Mouse (Mus musculus): ENCODE measurements at regions not wholly inside any gene's neighbourhood (a gene's known extent, or its start where the extent isn't known, plus 50 kb on each side); places are given as distances from the start of the nearest gene placed in this dataset.

GRCm38 (mm10) chr6:91573487-91573886 lies 57.8 kb downstream of the Lsm3 start:
- no peak for DNase-seq (ENCODE audit: low spot score)

DNA sequence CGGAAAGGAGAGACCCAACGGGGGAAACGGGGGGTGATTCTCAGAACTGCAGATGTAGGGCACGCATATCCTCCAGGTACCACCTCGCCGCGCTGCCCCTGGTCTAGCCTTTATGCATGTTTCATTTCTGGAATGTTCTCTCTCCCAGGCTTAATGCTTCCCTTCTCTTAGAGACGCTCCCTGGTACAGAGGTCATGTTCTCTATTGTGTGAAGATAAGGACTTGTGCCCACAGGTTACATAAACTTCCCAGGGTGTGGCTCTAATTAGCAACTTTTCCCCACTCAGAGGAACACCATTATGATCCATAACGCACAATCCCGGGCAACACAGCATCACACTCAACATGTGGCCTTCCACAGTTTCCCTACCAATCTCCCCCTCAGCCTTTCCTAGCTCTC lies 58.7 kb downstream of the Lsm3 start:
- no peak for DNase-seq (ENCODE audit: low spot score)

GRCm38 (mm10) chr6:91575662-91576364 lies 60.1 kb downstream of the Lsm3 start:
- peak; percentile 65 for DNase-seq (ENCODE audit: low spot score)

DNA sequence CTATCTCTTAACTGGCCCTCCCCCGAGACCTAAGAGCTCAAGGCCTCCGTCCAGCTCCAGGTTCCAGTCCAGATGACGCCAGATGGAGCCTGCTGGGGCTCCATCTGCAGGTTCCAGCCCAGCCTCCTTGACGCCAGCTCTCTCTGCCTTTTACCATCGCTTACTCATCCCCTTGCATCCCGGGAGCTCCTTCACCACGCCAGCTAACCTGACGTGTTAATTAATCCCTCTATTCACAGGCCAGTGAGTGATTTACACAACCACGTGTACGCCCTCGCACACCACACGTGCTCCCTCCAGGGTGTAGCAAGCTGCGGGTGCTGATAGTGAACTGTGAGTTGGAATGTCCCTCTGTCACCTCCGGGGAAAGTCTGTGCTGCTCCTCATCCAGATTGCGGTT lies 61.2 kb downstream of the Lsm3 start:
- DNase-seq (ENCODE audit: low spot score) = peak; percentile 30

- no peak for DNase-seq (ENCODE audit: low spot score)
These were observed 63.9 kb downstream of the Lsm3 start for GRCm38 (mm10) chr6:91579666-91580065.

- DNase-seq (ENCODE audit: low spot score) = no peak
These were observed 64.9 kb downstream of the Lsm3 start for GRCm38 (mm10) chr6:91580607-91581006.

DNA sequence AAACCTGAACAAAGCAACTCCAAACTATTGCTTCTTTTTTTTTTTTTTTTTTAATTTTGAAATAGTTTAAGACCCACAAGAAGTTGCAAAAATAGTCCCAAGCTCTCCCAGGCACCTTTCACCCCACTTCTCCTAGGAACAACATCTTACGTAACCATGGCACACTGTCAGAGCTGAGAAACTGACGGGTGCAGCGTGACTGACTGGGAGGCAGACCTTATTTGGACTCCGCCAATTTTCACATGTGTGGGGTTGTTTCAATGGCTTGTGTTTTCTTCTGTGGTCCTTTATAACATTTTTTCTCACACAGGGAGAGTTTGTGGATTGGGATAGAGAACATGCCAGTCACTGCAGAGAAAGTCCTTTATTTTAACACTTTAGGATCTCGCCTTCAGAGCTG lies 66.6 kb downstream of the Lsm3 start:
- no peak for DNase-seq (ENCODE audit: low spot score)

- DNase-seq (ENCODE audit: low spot score) = no peak
These were observed 67.6 kb downstream of the Lsm3 start for GRCm38 (mm10) chr6:91583346-91583745.

DNA sequence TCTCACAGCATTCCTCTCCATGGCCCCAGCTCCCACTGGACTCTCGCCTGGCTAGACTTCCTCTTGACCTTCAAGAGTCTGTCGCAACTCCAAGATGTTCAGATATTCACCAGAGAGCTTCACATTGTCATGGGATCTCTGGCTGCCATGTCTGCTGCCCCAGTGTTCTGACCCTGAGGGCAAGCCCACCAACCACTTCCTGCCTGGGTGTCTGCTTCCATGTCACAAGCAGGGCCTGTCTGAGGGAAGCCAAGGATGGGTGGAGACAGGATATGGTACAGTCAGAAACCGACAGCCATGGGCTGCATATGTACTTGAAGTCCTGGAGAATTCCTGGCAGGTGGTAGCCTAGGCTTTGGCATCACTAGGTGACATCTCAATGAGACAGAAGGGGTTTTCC lies 69.8 kb downstream of the Lsm3 start:
- DNase-seq (ENCODE audit: low spot score) = no peak

DNA sequence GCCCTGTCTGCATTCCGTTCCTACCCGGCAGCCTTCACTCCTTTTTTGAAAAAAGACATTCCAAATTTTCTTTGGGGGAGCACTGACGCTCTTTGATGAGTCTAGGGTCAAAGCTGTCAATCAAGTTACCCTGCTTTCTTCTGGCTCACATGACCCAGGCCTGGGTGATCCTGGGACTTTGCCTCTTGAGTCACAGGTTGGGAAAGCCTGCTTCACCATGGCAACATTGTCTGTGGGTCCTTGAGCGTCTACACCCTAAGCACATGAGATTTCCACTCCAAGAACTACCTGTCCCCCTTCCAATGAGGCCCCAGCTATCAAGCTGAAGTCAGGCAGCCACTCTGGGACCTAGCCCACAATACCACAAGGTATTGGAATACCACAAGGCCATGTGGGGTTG lies 73.5 kb downstream of the Lsm3 start:
- no peak for DNase-seq (ENCODE audit: low spot score)

DNA sequence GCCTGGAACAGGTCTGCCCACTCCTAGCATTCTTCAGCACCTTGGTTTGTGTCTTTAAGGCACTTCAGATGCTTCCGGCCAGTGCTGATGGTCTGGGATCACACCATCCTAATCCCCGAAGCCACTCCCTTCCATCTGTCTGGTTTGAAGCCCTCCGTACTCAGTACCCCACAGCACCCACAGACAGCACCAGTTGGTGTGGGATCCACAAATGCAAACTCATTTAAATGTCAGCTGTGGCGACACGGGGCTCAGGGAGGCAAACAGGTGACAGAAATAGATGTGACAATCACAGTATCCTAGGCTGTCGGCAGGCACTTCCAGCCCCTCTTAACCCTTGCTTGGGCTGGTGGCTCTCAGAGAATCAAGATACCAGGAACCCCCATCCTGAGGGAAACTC lies 74.7 kb downstream of the Lsm3 start:
- DNase-seq (ENCODE audit: low spot score) = no peak

DNA sequence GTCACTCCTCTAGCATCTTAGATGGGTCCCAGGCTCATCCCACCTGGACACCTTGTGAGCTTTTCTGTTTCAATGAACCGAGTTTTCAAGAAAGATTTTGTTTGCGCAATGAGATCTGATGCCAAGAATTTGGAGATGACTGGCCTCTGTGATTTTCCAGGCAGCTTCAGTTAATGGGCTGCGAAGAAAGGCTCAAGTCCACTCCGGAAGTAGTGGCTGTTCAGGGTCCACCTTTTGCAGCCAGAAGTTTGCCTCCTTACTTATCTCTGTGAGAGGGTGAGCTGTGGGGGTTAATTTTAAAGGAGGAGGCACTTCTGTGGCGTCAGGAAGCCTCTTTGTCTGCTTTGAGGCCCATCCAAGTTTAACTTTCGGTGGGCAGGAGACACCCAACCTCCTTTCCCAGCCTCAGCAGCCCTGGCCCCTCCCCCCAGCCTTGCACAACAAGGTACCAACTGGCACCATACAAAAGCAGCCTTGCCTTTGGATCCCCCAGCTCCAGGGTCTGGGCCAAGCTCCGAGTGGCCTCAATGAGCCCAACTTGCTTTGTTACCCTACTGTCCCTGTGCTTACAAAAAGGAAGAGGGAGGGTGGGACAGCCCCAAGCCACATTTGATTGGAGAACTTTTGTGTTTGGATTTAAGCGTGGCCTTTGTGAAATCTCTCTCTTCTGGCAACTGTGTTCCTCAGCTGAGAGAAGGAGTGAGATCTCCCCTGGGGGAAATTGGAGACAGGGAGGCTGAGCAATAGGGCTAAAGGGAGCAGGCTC lies 75.3 kb downstream of the Lsm3 start:
- no peak for DNase-seq (ENCODE audit: low spot score)

GRCm38 (mm10) chr6:91592651-91593050 lies 76.9 kb downstream of the Lsm3 start:
- DNase-seq (ENCODE audit: low spot score) = no peak

DNA sequence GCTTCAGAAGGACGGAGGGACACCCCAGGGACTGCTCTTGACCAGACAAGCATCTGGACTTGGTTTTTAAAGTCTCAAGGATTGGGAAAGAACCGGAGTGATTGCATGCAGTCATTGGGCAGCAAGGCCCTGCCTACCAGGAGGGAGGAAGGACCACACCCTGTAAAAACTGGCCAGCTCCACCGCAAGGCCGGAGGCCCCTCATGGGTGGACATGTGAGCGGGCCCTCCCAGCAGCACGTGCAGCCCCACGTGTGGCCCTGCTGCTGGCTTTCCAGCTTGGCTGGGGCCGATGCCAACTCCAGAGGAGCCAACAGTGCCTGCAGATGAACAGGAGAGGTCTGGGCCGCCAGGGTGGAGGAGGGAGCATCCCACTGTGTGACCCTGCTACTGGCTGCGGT lies 83.2 kb downstream of the Lsm3 start:
- DNase-seq (ENCODE audit: low spot score) = peak; percentile 86

DNA sequence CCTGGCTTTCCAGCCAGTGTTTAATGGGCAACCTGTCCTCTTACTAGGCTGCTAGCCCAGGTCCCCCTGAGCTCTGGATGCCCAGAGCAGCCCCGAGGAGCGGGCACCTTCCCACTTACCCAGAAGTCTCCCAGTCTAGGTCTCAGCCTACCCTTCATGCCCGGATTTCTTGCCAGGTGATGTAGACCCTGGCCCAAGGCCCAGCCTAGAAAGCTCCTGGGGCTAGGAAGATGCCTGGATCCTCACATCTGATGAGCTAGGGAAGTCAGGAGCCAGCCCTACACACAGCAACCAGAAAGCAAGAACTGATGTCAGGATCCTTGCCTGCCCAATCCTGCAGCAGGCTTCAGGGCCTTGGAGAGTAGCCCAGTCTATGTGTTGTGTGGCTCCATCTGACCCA lies 83.7 kb upstream of the Slc6a6 start:
- DNase-seq (ENCODE audit: low spot score) = no peak

- no peak for DNase-seq (ENCODE audit: low spot score)
These were observed 77.1 kb upstream of the Slc6a6 start for GRCm38 (mm10) chr6:91606634-91607215.

DNA sequence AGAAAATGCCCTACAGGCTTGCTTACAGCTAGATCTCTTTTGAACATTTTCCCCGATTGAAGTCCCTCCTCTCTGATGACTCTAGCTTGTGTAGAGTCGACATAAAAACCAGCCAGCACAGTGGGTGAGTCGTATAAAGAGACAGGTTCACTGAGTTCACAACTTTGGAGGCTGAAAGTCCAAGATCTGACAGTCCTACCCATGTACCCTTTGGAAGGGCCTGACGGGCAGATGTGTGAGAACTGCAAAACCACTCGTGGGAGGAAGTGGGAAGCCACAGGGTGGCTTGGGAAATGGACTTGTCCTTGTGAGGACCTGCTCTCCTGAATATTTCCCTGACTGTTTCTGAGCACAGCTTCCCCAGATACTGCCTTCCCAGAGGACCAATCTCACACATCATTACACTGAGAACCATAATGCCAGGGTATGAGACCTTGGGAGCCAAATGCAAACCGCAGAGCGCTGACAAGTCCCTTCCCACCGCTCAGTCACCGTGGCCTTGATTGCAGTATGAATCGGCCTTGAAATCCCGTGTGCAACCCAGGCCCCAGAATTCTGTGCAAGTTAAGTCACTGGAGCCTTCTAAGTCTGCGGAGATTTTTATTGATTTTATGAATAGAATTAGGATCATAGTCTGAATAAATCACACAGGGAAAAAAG lies 76.1 kb upstream of the Slc6a6 start:
- DNase-seq (ENCODE audit: low spot score) = no peak

- no peak for DNase-seq (ENCODE audit: low spot score)
These were observed 74.2 kb upstream of the Slc6a6 start for GRCm38 (mm10) chr6:91609671-91610070.

GRCm38 (mm10) chr6:91615022-91615421 lies 68.8 kb upstream of the Slc6a6 start:
- DNase-seq (ENCODE audit: low spot score) = no peak

DNA sequence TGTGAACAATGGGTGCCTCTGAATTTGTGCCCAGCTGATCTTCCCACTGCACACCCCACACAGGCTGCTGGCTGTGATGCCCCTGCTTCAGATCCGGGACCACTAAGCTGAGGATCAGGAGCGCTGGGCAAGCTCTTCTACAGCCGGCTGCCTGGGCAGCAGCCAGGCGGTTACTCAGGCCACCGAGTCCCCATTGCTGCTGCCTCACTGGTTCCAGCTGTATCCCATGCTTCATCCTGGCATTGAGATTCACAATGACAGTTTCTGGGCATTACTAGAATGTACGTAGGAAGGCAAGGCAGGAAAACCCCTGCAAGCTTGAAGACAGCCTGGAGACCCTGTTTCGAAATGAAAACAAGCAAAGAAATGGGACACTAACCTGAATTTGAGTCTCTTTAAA lies 67.3 kb upstream of the Slc6a6 start:
- peak; percentile 30 for DNase-seq (ENCODE audit: low spot score)

DNA sequence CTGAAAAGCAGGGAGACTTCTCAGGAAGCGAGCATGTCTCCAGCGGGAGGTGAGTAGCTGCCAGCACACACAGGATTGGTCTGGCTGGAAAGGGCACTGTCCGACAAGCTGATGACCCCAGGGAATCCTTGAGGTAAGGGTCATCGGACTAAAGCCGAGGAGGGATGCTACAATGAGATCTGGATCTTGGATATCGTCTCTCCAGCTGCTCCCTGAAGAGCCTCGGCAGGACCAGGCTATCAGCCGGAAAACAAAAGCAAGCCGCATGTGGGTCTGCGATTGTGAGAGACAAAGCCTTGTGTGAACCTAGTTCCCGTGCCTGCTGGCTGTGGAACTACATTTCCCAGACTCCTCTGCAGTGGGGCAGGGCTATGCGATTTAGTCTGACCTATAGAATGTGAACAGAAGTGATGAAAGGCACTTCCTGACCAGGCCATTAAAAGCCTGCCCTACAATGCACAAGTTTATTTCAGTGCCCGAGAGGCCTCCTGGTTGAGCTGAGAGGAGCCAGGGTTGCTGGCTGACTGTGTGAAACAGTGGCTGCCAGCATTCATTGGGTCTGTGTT lies 66.7 kb upstream of the Slc6a6 start:
- DNase-seq (ENCODE audit: low spot score) = peak; percentile 67

GRCm38 (mm10) chr6:91617685-91618084 lies 66.2 kb upstream of the Slc6a6 start:
- DNase-seq (ENCODE audit: low spot score) = no peak

- no peak for DNase-seq (ENCODE audit: low spot score)
These were observed 64.8 kb upstream of the Slc6a6 start for GRCm38 (mm10) chr6:91619009-91619408.
